Mouse (Mus musculus): Measurements from ENCODE around the gene Hspa2. TPM values are rescaled to one million over a fixed set of nuclear protein-coding genes. Genes with fewer than 3 reads are reported as not detected.

Hspa2 gene
- polyA plus RNA-seq, 1 experiment from 2014 or later = 4.6 TPM

DNA sequence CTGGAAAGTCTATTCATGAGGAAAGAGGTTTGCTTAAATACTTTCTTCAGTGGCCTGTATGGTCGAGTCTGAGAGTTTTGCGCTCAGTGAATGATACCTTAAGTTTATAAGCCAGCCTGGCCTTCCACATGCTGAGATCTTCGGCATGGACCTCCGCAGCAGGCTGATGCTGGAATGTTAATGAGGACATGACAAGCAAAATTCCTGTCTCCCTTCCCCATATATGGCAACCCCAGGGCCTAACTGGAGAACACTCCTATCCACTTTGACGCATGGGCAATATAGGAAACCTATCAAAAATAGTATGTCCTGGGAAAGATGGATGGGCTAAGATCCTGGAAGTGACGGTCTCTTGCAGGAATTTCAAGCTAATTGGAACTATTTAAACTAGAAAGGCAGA lies 44.2 kb downstream of the Hspa2 start:
- no peak overlapping the region for H3K27ac ChIP-seq
- H3K9ac ChIP-seq = no peak overlapping the region
- H3K36me3 ChIP-seq (replicated peaks) = no peaks in the 10 kb centered on the region
- 85% methylated on average over 6 of the region's 6 CpGs for WGBS
- no peak for ATAC-seq (ENCODE audit: low FRiP score)
- H3K9me3 ChIP-seq = no peaks in the 10 kb centered on the region
- no peak overlapping the region for H3K4me2 ChIP-seq
- no peak overlapping the region for H3K4me3 ChIP-seq (replicated peaks)
- H3K27me3 ChIP-seq = no peaks in the 10 kb centered on the region
- no peaks in the 10 kb centered on the region for H3K4me1 ChIP-seq

DNA sequence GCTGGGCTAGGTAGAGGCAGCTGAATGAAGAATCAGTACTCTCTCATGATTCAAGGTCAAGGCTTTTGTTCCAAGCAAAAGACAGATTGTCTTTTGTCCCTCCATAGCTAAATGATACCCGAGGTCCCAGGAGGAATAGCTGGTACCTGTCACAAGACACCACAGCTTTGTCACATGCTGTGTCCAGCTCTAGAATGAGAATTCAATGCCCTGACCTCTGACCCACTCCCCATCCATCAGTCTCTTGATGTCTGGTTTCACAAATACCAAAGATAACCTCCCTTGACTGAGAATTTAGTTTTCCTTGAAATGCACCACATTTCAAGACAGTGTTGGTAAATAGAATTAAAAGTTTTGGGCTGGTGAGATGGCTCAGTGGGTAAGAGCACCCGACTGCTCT lies 48.2 kb downstream of the Hspa2 start:
- Histone ChIP-seq H3K36me3 (replicated peaks) (no peaks in the 10 kb centered on the region), H3K27ac (no peak overlapping the region), H3K27me3 (no peaks in the 10 kb centered on the region), H3K9me3 (no peaks in the 10 kb centered on the region), H3K4me1 (no peaks in the 10 kb centered on the region), H3K4me3 (replicated peaks) (no peak overlapping the region), H3K9ac (no peak overlapping the region), H3K4me2 (no peak overlapping the region)
- WGBS = 68% methylated on average over 2 of the region's 2 CpGs
- ATAC-seq (ENCODE audit: low FRiP score) = no peak

Other genes starting within 250 kb of the Hspa2 start
- 0.06 and 0.13 TPM in 2 replicates for gene Esr2, start 226.9 kb upstream of the Hspa2 start, polyA plus RNA-seq (2016; fragmentation: Nextera tagmentation; extraction: Ambion mirVana)
- gene Tex21, start 157.4 kb upstream of the Hspa2 start, polyA plus RNA-seq (2016; fragmentation: Nextera tagmentation; extraction: Ambion mirVana) = not detected in 2 replicates
- gene Mthfd1, start 148.9 kb upstream of the Hspa2 start, polyA plus RNA-seq (2016; fragmentation: Nextera tagmentation; extraction: Ambion mirVana) = 64.0 and 67.6 TPM in 2 replicates
- 5.9 and 6.5 TPM in 2 replicates for gene Akap5, start 79.3 kb upstream of the Hspa2 start, polyA plus RNA-seq (2016; fragmentation: Nextera tagmentation; extraction: Ambion mirVana)
- 20.0 and 22.5 TPM in 2 replicates for gene Zbtb25, start 34.6 kb upstream of the Hspa2 start, polyA plus RNA-seq (2016; fragmentation: Nextera tagmentation; extraction: Ambion mirVana)
- gene Zbtb1, start 33.9 kb upstream of the Hspa2 start, polyA plus RNA-seq (2016; fragmentation: Nextera tagmentation; extraction: Ambion mirVana) = 8.2 and 8.5 TPM in 2 replicates
- 0.13 and 0.93 TPM in 2 replicates for gene Ppp1r36, start 13.4 kb downstream of the Hspa2 start, polyA plus RNA-seq (2016; fragmentation: Nextera tagmentation; extraction: Ambion mirVana)
- gene Plekhg3, start 126.7 kb downstream of the Hspa2 start, polyA plus RNA-seq (2016; fragmentation: Nextera tagmentation; extraction: Ambion mirVana) = 1.0 TPM in 2 replicates

Measured in forebrain, embryonic 12.5 days (tissue).